Mouse (Mus musculus): ENCODE data around the gene Casc3.

DNA sequence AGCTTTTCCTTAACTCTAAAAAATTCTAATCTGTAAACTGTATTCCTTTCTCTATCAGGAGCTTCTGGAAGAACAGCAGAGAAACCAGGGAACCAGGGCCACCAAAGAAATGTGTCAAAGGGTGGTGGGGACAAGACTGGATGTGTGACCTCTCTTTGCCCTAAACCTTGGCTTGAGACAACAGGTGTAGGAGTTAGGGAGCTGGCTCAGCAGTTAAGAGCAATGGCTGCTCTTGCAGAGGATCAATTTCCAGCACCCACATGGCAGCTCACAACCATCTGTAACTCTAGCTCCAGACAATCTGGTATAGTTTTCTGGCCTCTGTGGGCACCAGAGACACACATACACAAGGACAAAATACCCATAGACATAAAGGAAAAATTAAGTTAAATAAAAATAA is 26.8 kb upstream of the Casc3 start:
- no peak for TF ChIP-seq EP300 (IDR thresholded peaks at IDR 0.05; ENCODE audit: low read depth)
- no peak for TF ChIP-seq CTCF (IDR thresholded peaks at IDR 0.05; ENCODE audit: low read depth)

All from liver, postnatal 0 days (tissue).